Mouse (Mus musculus) heart, adult 2 months (tissue): ENCODE measurements around the gene Dthd1. TPM values are rescaled to one million over a fixed set of nuclear protein-coding genes. Genes with fewer than 3 reads are reported as not detected.

Source experiments
- DNase-seq, 2 experiments: peaks; one replicate each; pipeline ENCODE4 v3.0.0; 2021
- H3K27ac ChIP-seq: fragments of 200-600 bp; 2 replicates; pipeline ENCODE4 v1.8.1; 2022
- H3K27me3 ChIP-seq: fragments of 200-500 bp; 2 replicates; pipeline ENCODE4 v1.6.1; 2012; ENCODE audit warnings: mild to moderate bottlenecking, low read length, inconsistent platforms, mixed read lengths; ENCODE audit not compliant: control insufficient read depth, insufficient read depth
- H3K36me3 ChIP-seq: fragments of 200-500 bp; 2 replicates; pipeline ENCODE4 v1.6.1; 2012; ENCODE audit warnings: low read length, inconsistent platforms; ENCODE audit not compliant: control insufficient read depth, insufficient read depth
- H3K4me1 ChIP-seq: fragments of 200-500 bp; 2 replicates; pipeline ENCODE4 v1.6.1; 2011; ENCODE audit warnings: low read length; ENCODE audit not compliant: control insufficient read depth, insufficient read depth
- H3K4me3 ChIP-seq: fragments of 200-600 bp; 2 replicates; pipeline ENCODE4 v1.8.1; 2022
- H3K79me2 ChIP-seq: fragments of 200-500 bp; replicated peaks from 2 replicates; pipeline ENCODE4 v1.6.1; 2012; ENCODE audit warnings: mild to moderate bottlenecking, inconsistent platforms, low read length, moderate library complexity, mixed read lengths; ENCODE audit not compliant: control insufficient read depth, insufficient read depth
- H3K9ac ChIP-seq: fragments of 200-500 bp; 2 replicates; pipeline ENCODE4 v1.6.1; 2012; ENCODE audit warnings: low read depth, mild to moderate bottlenecking, control low read depth, inconsistent platforms, low read length, mixed read lengths
- CTCF ChIP-seq: fragments of 200-600 bp; IDR thresholded peaks from 2 replicates; pipeline ENCODE4 v1.8.1; 2022; ENCODE audit warnings: antibody characterized with exemption, mild to moderate bottlenecking, moderate library complexity
- EP300 ChIP-seq: fragments of 200-500 bp; IDR thresholded peaks from 2 replicates; pipeline ENCODE4 v1.6.1; 2011; ENCODE audit warnings: low read depth, low read length, control low read depth; ENCODE audit not compliant: insufficient read depth
- POLR2A ChIP-seq: fragments of 200-500 bp; IDR thresholded peaks from 2 replicates; pipeline ENCODE4 v1.6.1; 2011; ENCODE audit warnings: mild to moderate bottlenecking, low read depth, low read length, control low read depth; ENCODE audit not compliant: insufficient read depth
- WGBS: fragments of 180-500 bp; shearing (Covaris S2); methylation state at CpG from one replicate; pipeline ENCODE4 v1.1.7; 2018; 5-methylcytosine and 5-hydroxymethylcytosine counted together
- intact Hi-C: fragments of 180-260 bp; cut with DNase I; formaldehyde crosslinking; loops from one replicate; pipeline ENCODE4 v1.15.1; 2025
- polyA plus RNA-seq: library from polyadenylated mRNA; depleted of rRNA; stranded (reverse); fragments of >200 nt; gene quantifications from 2 replicates; pipeline ENCODE4 v1.2.3, GENCODE M21; 2012
- total RNA-seq, 2 experiments: library from RNA; stranded (reverse); gene quantifications; 2 replicates each; pipeline ENCODE4 v1.2.3; 2021

Gene Dthd1
- total and polyA plus RNA-seq, 3 experiments, result not detected

DNA sequence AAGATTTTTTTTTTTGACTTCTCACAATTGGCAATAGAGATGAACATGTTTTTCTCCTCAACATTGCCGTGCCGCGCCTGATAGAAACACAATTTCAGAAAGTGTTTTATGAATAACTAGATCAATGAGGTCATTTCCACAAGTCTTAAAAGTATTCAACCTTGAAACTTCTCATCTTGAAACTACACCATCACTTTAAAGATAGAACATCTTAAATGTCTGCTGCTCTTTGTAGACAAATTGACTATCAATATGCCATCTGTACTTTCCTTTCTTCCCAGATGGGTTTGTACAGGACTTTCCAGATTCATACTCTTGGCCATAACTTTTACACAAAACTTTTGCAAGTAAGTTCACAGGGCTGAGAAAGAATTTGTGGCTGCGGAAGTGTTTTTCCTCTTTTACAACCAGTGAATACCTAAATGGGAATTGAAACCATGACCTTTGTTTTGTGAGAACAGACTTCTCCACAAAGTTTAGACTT lies 40.8 kb downstream of the Dthd1 start:
- no peak overlapping the region for H3K4me3 ChIP-seq
- no peaks in the 10 kb centered on the region for H3K4me1 ChIP-seq
- no peaks in the 10 kb centered on the region for H3K79me2 ChIP-seq
- H3K36me3 ChIP-seq, result no peaks in the 10 kb centered on the region
- DNase-seq, result no peak
- WGBS, result 80% methylated on average over 4 of the region's 4 CpGs
- no peaks in the 10 kb centered on the region for H3K27me3 ChIP-seq
- no peak overlapping the region for H3K27ac ChIP-seq
- no peak overlapping the region for H3K9ac ChIP-seq
- TF ChIP-seq EP300 (no peak), CTCF (no peak), POLR2A (no peak)
- intact Hi-C loops, result no loop called here

DNA sequence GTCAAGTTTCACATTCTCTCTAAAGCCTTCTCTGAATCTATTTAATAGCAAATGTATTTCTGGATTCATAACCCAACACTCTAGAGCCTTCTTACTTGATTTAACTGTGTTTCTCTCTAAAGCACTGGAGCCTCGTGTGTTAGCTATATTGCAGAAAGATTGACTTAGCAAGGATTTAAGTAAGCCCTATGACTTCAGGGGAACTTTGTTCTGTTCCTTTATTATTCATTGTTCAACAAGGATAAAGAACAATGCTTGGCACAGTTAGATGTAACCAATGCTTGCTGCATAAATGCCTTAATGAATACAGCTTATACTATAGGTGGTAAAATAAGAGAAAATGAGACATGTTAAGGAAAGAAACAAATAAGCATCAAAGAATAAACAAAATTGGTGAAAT lies 43.9 kb downstream of the Dthd1 start:
- TF ChIP-seq CTCF (no peak), EP300 (no peak), POLR2A (no peak)
- WGBS, result 58% methylated on average over 1 of the region's 1 CpGs

DNA sequence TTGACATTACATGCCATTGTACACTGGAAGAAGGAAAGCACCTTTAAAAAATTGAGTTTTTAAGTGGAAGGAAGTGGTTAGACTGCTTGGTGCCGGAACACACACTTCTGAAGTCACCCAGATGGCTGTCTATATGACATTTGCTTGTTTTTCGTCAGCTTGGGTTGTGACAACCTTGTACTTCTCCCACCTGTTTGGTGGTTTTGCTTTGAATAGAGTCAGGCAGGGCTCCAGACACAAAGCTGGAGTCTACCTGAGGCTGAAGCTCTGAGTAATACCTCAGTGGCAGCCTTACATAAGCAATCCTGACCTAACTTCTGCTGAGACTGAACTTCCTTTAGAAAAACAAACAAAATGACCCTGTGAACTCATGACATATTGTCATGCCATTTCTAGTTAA lies 44.7 kb downstream of the Dthd1 start:
- 74% methylated on average over 2 of the region's 2 CpGs for WGBS
- TF ChIP-seq POLR2A (no peak), CTCF (no peak), EP300 (no peak)
- intact Hi-C loops, result no loop called here

More for the DNA sequence above, 43.9 kb downstream of the Dthd1 start:
- H3K36me3 ChIP-seq, result no peaks in the 10 kb centered on the region
- no peaks in the 10 kb centered on the region for H3K4me1 ChIP-seq
- no peak overlapping the region for H3K4me3 ChIP-seq
- H3K9ac ChIP-seq, result no peak overlapping the region
- H3K27me3 ChIP-seq, result no peaks in the 10 kb centered on the region
- intact Hi-C loops, result no loop called here
- DNase-seq, result no peak
- H3K27ac ChIP-seq, result no peak overlapping the region
- no peaks in the 10 kb centered on the region for H3K79me2 ChIP-seq

DNA sequence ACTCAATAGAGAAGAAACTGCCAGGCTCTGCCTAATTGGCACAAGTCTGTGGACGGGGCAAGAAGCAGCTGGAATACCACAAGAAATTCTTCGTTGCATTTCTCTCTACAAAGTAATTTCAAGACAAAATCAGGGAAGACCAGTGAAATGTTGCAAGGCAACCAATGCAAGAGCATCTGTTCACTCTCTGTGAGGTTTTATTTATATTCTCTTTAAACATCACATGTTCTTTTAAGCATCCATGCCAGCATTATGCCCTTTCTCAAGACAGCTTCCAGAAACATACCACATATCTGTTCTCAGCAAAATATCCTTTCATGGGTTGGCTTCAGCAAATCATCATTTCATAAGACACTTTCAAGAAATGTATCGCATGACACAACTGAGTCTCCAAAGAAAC lies 50.7 kb downstream of the Dthd1 start:
- DNase-seq, result no peak
- H3K4me1 ChIP-seq, result no peaks in the 10 kb centered on the region
- no peak overlapping the region for H3K27ac ChIP-seq
- no peak overlapping the region for H3K4me3 ChIP-seq
- no peaks in the 10 kb centered on the region for H3K79me2 ChIP-seq
- no peaks in the 10 kb centered on the region for H3K27me3 ChIP-seq
- no peak overlapping the region for H3K9ac ChIP-seq
- intact Hi-C loops, result no loop called here
- WGBS, result 77% methylated on average over 3 of the region's 3 CpGs
- no peak for TF ChIP-seq POLR2A
- no peak for TF ChIP-seq EP300
- no peak for TF ChIP-seq CTCF
- H3K36me3 ChIP-seq, result no peaks in the 10 kb centered on the region

More for the DNA sequence above, 44.7 kb downstream of the Dthd1 start:
- Histone ChIP-seq H3K4me1 (no peaks in the 10 kb centered on the region), H3K4me3 (no peak overlapping the region), H3K36me3 (no peaks in the 10 kb centered on the region), H3K79me2 (no peaks in the 10 kb centered on the region), H3K27ac (no peak overlapping the region), H3K27me3 (no peaks in the 10 kb centered on the region), H3K9ac (no peak overlapping the region)
- no peak for DNase-seq

DNA sequence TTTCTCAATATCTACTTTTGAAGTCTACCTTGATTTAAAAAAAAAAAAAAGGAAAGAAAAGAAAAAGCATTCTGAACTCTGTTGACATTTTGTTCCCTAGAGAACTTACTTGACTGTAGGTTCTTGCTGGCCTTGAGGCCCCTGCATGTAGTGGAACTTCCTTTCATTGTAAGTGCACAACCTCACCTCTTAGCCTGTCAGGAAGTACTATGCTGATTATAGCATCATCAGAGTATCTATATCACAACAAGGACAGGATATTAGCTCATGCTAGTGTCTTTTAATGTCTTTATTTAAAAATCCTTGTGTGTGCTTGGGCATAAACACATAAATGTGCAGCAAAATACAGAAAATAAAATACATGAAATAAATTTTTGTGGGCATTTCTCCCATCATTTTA lies 53.4 kb downstream of the Dthd1 start:
- Histone ChIP-seq H3K79me2 (no peaks in the 10 kb centered on the region), H3K36me3 (no peaks in the 10 kb centered on the region), H3K4me3 (no peak overlapping the region), H3K27me3 (no peaks in the 10 kb centered on the region), H3K4me1 (no peaks in the 10 kb centered on the region), H3K27ac (no peak overlapping the region), H3K9ac (no peak overlapping the region)
- intact Hi-C loops, result no loop called here
- DNase-seq, result no peak
- TF ChIP-seq POLR2A (no peak), CTCF (no peak), EP300 (no peak)

DNA sequence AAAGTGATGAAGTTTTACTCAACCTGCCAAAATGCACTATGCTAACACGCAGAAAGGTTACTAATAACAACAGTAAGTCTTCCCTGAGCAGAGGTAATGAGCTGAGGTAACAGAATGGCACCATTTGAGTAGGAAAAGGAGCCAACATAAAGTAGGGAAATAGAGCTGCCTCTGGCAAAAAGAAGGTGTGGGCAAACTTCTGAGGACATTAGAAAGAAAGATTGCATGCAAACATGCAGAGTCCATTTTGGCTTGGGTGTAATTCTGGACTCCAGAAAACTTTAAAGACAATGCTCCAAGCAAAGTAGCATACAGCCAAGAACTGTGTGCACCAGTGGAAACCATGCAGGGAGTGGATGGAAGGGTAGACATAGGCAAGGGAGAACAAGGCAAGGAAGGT lies 65.9 kb downstream of the Dthd1 start:
- WGBS, result 42% methylated on average over 1 of the region's 1 CpGs
- no peak for DNase-seq
- no peaks in the 10 kb centered on the region for H3K79me2 ChIP-seq
- H3K27me3 ChIP-seq, result no peaks in the 10 kb centered on the region
- no peak for TF ChIP-seq POLR2A
- TF ChIP-seq EP300, result no peak
- no peak for TF ChIP-seq CTCF
- H3K9ac ChIP-seq, result no peak overlapping the region
- intact Hi-C loops, result no loop called here
- H3K27ac ChIP-seq, result no peak overlapping the region
- H3K4me1 ChIP-seq, result no peaks in the 10 kb centered on the region
- no peaks in the 10 kb centered on the region for H3K36me3 ChIP-seq
- no peak overlapping the region for H3K4me3 ChIP-seq
